Mouse (Mus musculus) retina, embryonic 14.5 days (tissue): ENCODE measurements around the gene Pfkfb4.

Experiments
- DNase-seq: peaks from one replicate; pipeline ENCODE4 v3.0.0-alpha.2; 2015; ENCODE audit warnings: low spot score

Gene Pfkfb4

DNA sequence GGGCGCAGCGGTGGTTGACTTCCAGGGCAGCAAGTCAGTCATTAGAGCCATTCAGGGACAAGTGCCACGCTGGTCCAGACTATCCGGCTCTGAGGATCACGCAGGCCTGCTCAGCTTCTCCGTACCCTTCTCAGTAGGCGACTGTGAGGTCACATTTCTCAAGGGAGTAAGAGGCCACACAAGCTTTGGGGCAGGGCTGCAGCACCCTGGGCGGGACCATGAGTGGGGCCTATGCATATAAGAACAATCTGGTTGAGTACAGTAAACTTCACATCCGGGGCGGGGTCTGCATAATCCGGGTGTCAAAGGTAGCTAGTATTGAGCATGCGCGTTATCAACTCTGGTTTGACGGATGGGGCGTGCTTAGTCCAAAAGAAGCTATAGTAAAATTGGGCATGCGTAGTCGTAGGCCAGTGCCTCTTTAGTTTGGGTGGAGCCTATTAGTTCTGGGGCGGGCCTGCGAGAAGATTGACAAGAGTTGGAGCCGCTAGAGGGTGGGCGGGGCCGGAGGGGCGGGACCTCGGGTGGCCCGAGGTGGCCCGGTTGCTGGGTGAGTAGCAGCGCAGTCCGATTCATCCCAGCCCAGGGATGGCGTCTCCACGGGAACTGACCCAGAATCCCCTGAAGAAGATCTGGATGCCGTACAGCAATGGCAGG is at the start of gene Pfkfb4:
TSS of gene Pfkfb4 (plus strand) at position 351 of the 657 bp plus-strand sequence.
- DNase-seq = peak; percentile 100

DNA sequence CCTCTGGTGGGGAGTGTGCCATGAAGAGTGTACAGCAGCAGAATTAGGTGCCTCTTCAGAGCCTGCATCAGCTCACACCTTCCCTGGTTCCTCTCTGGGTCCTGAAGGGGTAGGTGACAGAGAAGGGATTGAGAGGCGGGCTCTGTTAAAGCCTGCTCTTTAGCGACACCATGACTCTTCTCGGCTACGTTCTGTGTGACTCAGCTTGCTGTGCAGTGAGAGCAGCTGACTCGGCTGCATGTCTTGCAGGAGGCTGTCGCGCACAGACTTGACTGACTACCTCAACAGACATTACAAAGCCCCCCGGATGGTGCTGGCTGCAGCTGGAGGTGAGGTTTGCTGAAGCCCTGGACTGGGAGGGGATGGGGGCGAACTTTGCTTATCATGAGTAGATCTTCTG is 46.5 kb upstream of the Pfkfb4 start:
- DNase-seq = no peak

DNA sequence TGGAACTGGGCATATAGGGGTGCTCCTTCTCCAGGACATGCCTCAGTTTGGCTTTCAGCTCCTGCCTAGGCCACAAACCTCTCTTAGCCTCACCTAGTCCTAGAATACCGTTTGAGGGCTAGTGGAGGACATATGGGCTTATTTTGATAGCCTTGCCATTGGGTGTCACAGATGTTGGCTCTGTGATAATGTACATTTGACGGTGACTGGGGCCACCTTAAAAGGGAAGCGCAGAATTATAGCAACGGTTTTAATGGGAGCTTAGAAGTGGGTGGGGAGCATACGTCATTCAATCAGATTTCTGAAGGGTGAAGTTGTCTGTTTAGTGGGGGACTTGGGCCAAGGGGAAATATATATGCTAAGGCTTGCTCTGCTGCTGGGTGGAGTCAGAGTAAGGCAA is 46.0 kb upstream of the Pfkfb4 start:
- DNase-seq = no peak

DNA sequence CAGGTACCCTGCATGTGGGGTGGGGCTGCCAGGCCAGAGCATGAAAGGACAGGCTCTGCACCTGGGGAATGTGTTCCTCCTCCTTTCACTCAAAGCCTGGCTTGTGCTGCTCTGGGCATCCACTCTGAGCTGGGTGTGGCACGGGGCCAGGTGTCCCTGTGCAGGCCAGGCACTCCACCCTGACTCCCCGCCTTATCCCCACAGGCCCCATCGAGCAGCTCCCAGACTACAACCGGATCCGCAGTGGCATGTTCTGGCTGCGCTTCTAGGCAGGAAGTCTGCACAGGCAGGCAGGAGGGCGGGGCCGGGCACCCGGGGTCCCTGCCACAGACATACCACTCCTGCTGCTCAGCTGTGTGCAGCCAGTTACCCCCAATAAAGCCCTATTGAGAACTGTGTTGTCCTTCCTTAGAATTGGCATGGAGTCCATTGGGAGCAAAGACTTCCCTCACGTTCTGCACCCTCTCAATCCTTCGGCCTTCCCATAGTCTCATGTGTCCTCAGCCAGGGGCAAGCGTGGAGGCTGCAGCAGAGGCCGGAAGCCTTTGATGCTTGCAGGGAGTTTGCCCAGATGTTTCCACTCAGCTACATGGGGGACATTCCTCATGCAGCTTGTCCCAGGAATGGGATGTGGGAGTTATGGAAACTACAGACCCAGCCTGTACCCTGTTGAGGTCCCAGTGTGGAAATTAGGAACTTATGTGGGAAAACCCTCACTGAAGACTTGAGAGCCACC is 42.2 kb upstream of the Pfkfb4 start:
- DNase-seq = no peak

DNA sequence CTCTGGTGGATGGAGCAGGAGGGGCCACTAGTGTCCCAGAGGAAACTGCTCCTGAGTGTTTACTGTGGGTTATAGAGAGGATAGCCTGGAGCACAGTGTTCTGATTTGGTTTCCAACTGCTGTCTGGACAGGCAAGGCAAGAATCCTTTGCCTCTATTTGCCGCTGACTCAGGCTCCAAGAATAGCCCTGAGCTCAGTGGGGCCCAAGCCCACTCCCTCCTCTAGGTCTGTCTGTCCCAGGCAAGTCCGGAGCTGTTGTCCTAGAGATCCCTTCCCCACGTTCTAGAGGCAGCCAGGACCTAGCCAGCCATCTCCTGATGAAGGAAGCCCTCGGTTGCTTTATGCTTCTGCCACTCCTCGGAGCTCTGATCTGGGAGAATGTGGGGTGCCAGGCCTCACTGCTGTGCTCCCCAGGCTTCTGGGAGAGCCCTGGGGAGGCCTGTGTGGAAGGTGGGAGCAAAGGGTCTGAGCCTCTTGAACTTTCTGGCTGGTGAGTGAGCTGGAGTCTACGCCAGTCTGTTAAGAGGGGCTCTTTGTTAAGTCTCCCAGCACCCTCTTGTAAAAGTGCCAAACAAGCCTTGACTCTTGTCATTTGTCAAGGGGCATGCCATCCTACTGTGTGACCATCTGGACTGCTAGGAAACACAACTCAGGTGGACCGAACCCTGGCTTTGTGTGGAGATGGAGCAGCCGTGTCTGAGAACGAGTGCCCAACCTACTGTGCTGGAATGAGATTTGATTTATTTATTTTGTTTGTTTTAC is 41.4 kb upstream of the Pfkfb4 start:
- no peak for DNase-seq

DNA sequence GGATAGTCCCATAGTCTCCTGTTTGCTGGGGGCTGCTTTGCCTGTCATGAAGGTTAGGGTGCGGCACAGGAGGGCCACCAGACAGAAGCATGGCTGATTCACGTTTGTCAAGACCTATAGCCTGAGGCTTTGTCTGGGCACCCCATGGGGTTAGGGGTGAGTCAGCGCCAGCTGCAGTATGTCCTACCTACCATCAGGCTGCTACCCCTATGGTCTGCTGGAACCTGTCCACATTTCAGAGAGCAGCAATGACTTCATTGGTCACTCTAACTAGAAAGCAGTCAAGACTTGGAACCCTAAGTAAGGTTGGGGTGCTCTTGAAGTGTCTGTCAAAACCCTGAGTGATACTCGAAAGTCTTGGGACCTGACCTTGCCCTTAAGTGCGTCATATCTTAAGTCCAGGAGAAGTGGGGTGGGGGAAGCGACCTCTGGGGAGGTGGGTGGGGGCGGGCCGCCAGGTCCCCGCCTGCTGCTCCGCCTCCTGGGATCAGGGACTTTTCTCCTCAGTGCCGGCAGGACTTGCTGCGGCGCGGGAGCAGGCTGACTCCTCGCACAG is 38.4 kb upstream of the Pfkfb4 start, which contains the start of gene Col7a1:
TSS of gene Col7a1 (plus strand) at position 506 of the 556 bp plus-strand sequence.
- DNase-seq = peak; percentile 6

DNA sequence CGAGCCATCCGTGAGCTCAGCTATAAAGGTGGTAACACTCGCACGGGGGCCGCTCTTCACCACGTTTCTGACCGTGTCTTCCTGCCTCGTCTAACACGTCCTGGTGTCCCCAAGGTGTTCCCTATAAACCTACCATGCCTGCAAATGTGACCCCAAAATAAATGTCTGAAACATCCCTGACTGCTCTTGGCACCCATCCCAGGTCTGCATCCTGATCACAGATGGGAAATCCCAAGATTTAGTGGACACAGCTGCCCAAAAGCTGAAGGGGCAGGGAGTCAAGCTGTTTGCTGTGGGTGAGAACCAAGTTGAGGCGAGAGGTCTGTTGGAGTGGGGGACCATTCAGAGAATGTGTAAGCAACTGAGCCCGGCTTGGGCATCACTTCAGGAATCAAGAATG is 36.3 kb upstream of the Pfkfb4 start:
- DNase-seq = no peak

DNA sequence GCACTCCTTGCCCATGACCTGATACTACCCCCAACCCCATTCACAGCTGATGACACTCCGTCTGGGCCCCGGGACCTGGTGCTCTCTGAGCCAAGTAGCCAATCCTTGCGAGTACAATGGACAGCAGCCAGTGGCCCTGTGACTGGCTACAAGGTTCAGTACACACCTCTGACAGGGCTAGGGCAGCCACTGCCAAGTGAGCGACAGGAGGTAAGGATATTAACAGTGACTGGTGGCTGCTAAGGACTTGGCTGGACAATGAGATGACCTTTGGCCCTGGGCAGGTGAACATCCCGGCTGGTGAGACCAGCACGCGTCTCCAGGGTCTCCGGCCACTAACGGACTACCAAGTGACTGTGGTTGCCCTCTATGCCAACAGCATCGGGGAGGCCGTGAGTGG is 35.7 kb upstream of the Pfkfb4 start:
- no peak for DNase-seq

DNA sequence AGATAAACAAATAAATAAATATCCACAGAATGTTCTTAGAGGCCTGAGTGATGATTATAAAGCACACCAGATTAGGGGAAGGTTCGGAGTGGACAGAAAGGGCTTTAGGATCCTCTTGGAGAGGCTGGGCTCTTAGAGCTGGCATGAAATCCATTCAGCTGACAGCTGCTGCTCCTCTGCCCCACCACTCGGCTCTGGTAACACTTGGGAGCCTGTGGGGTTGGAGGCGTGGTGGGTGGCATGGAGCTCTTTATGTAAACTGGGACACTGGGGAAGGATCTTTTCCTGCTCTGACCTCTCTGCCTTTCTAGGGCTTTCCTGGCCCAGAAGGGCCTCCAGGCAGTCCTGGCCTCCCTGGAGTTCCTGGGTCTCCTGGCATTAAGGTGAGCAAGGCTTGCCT is 28.0 kb upstream of the Pfkfb4 start:
- DNase-seq = no peak

DNA sequence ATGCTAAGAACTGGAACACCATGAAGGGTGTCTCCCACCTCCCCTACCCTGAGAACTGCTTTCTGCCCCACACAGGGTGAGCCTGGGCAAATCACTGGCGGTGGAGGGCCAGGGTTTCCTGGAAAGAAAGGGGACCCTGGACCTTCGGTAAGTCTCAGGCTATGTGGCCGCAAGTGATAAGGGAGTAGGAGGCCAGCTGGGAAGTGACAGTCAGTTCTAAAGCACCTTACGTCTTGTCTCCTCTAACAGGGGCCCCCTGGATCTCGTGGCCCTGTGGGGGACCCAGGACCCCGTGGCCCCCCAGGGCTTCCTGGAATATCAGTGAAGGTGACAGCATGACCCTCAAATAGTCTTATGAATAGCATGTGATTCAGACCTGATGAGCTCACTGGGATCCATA is 27.2 kb upstream of the Pfkfb4 start:
- DNase-seq = no peak

DNA sequence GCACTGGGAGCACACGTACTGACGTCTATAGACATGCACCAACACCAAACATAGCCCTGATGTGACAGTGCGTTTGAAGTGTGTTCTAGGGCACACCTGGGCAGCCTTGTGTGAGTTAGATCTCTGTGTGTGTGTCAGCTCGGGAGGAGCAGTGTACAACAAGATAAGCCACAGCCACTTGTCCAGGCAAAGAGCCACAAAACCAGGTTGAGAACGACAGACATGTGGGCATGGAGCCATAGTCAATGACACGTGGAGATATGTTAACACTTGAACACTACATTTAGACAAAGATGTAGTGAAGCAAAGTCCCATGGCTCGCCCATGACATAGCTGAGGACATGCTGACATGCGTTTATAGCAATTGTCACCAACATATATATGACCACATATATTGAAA is 21.0 kb upstream of the Pfkfb4 start:
- DNase-seq = no peak

DNA sequence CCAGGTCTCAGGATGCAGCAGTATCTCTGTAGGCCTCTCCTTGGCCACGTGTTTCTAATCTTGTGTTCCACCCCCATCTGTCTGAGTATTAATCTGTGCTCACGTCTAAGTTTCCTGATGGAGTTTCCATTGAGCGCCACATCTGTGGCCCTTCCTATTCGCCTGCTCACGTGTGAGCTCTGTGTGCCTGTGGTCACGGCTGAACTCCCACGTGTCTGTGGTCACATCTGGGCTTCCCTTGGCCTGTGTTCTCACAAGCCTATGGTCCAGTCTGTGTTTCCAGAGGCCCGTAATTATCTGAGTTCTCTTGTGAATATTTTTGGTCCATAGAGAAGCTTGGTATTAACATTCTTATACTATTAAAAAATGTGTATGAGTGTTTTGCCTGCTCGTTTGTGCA is 15.1 kb upstream of the Pfkfb4 start:
- DNase-seq = no peak

DNA sequence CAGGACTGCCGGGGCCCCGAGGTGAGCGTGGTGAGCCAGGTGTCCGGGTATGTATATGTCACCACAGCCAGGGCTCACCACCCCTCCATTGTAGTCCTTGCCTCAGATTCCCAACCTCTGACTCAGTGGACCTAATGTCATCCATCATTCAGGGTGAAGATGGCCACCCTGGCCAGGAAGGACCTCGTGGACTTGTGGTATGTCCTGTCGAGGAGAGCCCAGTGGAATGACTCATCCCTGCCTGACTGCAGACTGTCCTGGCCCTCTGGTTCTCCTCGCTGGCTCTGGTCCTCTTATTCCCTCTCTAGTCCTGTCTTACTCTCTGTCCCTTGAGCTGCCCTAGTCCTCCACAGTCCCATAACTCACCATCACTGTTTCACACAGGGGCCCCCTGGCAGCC is 13.6 kb upstream of the Pfkfb4 start:
- no peak for DNase-seq

DNA sequence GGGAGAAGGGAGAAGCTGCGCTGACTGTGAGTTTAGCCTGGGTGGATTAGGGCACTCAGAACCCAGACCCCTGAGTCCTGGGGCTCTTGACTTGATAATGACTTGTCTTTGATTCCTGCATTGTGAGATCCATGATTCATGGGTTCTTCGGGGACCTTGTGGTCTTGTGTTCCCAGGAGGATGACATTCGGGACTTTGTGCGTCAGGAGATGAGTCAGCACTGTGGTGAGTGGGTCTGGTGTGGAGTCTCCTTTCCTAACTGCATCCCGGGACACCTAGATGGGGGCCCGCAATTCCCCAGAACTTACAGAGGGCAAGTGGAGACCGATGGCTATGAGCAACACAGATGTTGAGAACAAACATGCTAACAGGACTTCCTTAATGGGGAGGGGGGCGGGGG is 9.1 kb upstream of the Pfkfb4 start:
- DNase-seq = no peak

DNA sequence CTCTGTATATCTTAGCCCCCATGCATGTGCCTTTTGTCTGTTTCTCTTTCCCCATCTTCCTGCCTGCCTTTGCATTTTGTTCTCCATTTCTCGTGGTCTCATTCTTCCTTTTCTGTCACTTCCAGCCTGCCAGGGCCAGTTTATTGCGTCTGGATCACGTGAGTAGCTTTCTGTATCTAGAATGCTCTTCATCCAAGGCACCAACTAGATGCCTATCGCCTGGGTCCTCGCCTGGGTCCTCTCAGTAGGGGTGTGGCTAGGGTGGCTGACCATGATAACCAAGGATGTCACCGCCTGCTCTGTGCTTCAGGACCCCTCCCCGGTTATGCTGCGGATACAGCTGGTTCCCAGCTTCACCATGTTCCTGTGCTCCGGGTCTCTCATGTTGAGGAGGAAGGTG is 8.4 kb upstream of the Pfkfb4 start:
- DNase-seq = no peak

DNA sequence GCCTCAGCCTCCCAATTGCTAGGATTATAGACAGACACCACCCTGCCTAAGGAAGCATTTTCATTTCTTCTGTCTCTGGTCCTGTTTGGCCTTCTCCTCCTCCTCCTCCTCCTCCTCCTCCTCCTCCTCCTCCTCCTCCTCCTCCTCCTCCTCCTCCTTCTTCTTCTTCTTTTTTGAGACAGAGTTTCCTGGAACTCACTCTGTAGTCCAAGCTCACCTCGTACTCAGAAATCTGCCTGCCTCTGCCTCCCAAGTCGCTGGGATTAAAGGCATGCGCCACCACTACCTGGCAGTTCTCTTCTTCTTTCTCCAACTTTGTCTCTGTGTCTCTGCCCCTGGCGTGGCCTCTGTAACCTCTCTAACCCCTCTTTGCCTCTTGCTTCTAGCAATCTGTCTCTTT is 5.9 kb upstream of the Pfkfb4 start, which contains the start of gene Ucn2:
TSS of gene Ucn2 (plus strand) at position 301 of the 400 bp plus-strand sequence.
- DNase-seq = no peak

DNA sequence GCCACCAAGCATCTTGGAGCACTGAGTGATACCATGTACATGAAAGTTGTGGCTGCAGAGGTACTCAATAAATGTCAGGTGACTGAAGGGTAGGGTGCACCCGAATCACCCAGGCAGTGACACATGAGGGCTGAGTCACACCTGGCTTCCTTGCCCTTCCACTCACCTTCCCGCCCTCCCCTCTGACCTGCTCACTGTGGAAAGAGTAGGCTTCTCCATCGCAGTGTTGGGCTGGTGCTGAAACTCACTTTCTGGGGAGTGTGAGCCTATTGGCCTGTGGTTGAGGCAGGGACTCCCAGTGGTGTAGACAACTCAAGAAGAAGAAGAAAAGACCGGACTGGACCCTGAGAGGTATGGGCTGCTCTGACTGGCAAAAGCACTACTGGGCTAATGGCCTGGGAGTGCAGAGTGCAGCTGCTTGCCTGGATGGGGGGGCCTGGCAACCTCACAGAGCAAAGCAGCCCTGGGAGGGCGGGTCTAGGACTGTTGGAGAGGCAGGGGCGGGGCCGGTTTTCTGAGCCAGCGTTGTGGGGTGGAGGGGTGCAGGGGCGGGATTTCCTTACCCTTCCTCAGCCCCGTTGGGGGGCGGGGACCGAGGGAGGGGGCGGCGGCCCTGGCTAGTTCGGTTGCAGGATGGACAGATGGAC is 3.8 kb upstream of the Pfkfb4 start:
- peak; percentile 28 for DNase-seq

DNA sequence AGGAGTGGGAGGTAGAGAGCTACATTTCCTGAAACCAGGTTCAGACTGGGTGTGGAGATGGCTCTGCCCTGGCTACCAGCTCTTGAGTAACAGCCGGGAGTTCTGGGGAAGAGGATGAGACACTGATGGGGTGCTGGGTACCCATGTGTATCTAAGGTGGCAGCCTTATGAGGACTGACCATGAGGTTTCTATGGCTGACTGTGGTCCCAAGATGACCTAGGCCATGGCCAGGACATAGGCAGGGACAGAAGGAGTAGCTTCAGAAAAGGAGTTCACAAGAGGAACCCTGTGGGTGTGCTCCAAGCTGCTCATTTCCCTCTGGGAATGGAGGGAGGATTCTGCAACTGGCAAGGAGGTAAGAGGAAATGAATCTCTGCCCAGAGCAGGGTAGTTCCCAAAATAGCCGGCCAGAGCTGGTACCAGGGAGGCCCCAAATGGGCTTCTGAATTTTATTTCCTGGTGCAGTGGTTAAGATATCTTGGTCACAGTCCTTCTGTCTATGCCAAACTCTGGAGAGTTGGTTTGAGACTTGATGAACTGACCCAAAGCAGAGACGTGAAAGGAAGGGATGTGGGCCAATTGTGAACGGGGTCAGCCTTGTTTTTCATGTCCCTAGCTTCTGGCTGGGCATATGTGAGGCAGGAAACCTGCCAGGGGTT is 1.6 kb upstream of the Pfkfb4 start:
- DNase-seq = no peak

DNA sequence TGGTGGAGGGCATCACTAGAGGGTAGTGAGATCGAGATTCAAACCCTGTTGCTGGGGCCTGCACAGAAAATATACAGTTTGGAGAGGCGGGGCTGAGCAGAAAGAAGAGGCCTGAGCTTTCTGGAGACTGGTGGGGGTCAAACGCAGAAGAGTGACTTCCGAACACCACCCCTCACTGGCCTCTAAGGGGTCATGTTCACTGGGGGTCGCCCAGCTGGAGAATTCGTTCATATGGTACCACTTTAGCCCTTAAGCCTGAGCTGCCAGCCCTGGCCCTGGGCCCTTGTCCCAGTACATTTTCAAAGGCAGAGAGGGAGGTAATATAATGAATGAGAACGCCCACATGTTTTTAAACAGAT is 1.1 kb upstream of the Pfkfb4 start:
- DNase-seq = no peak

DNA sequence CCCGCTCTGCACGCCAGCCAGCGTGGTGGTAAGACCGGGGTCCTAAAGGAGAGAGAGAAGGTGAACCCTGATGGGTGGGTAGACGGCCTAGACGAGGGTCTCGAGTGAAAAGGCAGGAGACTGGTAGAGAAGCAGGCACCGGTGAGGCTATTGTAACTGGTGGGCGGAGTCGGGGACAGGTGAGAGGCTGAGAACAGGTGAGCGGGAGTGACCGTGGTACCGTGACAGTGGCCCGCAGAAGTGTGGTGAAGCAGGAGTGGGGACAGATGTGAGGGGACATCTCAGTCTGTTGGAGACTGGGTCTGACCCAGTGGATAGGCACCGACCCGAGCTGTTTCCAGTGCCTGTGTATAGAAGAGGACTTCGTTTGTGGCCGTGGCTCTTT is 499 bp downstream of the Pfkfb4 start:
- DNase-seq = no peak

DNA sequence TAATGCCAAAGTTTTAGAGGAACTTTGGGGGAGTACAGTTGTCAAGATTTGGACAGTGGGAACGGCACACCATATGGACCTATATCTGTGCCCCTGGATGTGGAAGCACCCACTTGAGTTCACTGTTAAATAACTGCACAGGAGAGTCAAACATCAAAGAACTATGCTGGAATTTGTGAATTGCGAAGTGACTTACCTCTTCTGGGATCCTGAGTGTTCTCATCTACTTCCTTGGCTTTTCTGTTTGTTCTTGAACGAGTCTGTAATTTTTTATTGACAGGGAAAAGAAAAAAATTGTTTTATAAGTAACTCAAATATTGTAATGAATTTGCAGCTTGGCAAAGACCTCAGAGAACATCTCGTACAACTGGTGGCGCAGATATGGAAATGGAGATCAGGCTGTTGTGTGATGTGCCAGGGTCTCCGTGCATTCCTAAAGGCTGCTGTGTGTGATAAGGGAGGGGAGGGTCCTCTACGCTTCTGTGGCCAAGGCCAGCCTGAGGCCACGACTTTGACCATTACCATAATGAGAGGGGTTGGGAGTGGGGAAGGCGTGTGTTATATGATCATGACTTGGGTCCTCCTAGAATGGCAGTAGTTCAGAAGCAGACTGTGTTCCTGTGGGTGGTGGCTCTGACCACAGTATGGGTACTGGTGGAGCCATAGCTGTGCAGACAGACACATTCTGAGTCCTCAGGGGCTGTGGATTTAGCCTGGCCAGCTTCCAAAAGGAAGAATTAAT is 1.2 kb downstream of the Pfkfb4 start:
- no peak for DNase-seq
